In the genomic region with DNA sequence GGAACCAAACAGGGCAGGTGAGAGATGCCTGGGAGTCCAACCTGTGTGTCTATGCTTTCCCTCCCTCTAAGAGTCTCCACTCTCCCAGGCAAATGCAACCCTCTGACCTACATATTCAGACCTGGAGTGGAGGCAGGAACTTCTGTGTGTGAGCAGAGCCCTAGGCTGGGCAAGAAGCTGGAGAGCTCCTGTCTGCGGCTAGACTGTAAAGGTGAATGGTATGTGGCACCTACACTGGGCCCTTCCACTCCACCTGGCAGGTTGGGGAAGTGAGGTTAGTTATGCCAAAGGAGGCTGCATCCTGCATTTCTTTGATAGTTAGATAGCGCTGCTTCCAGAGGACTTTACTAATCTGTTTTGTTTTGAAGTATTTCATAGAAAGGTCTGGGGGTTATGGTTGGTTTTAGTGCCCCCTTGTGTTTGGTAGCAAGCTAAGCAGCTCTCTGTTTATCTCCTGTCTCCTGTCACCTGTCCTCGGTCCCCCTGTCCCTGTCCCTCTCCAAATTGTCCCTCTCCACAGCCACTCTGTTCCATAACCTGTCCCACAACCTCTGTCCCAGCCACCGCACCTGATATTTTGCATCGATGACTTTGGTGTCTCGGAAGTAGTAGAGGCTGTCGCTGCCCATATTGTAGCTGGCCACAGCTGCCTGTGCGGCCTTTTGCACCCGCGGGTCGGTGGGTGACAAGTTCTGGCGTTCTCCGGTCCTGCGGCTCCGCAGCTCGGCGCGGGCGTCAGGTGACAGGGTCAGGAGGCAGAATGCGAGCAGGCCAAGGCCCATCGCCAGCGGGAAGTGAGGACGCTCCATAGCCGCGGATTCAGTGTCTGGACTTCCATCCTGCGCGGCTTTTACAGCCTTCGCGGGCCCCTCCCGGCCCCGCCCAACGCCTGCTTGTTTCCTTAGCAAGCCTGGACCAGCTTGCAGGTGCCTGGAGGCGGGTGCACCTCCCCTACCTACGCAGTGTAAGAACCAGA, we compare ENCODE assay signal across 1 mouse cellular context.
TF ChIP-seq lines count a peak whose summit lies in the region.

No protein-coding gene starts in this region.

TF ChIP-seq in MEL, 35 proteins besides CTCF, POLR2A, EP300 and RAD21:
- TF ChIP-seq ZKSCAN1 (IDR thresholded peaks at IDR 0.05; ENCODE audit: low read depth, low read length) (no peak), GABPA (IDR thresholded peaks at IDR 0.05; ENCODE audit: low read depth, low read length) (no peak), NRF1 (IDR thresholded peaks at IDR 0.05; ENCODE audit: insufficient read depth, low read depth, low read length, poor library complexity, severe bottlenecking) (no peak), USF1 (IDR thresholded peaks at IDR 0.05; ENCODE audit: low read depth, low read length) (no peak), RCOR1 (IDR thresholded peaks at IDR 0.05; ENCODE audit: low read depth, low read length) (no peak), ZC3H11A (IDR thresholded peaks at IDR 0.05; ENCODE audit: low read depth, low read length) (peak; percentile 47), JUND (IDR thresholded peaks at IDR 0.05; ENCODE audit: low read depth, low read length) (no peak), SMC3 (IDR thresholded peaks at IDR 0.05; ENCODE audit: low read depth, low read length) (peak; percentile 66), SIN3A (IDR thresholded peaks at IDR 0.05; ENCODE audit: low read length) (0 out of 2 replicates have a peak, but pooled peaks have one; percentile 18), MYC (IDR thresholded peaks at IDR 0.05; ENCODE audit: low read depth, low read length) (no peak), ZMIZ1 (IDR thresholded peaks at IDR 0.05; ENCODE audit: low read depth, low read length) (no peak), MAFK (IDR thresholded peaks at IDR 0.05; ENCODE audit: borderline replicate concordance, low read depth, low read length) (no peak), TCF12 (IDR thresholded peaks at IDR 0.05; ENCODE audit: low read depth, low read length) (no peak), ZNF384 (IDR thresholded peaks at IDR 0.05; ENCODE audit: low read depth, low read length) (no peak), BHLHE40 (IDR thresholded peaks at IDR 0.05; ENCODE audit: borderline replicate concordance, low read depth, low read length) (no peak), MXI1 (IDR thresholded peaks at IDR 0.05; ENCODE audit: low read depth, low read length) (peak; percentile 37; the same call in 1 of the 2 replicates), E2F4 (IDR thresholded peaks at IDR 0.05; ENCODE audit: borderline replicate concordance, low read depth, low read length) (no peak), UBTF (IDR thresholded peaks at IDR 0.05; ENCODE audit: borderline replicate concordance, insufficient read depth, low read depth, low read length) (no peak), MEF2A (IDR thresholded peaks at IDR 0.05; ENCODE audit: extremely low read depth, insufficient replicate concordance, low read depth, low read length, poor library complexity, severe bottlenecking) (no peak), MYB (IDR thresholded peaks at IDR 0.05; ENCODE audit: low read depth, low read length) (no peak), TAL1 (IDR thresholded peaks at IDR 0.05; ENCODE audit: low read length) (no peak), CHD1 (IDR thresholded peaks at IDR 0.05; ENCODE audit: low read depth, low read length) (no peak), ELF1 (IDR thresholded peaks at IDR 0.05; ENCODE audit: low read depth, low read length) (no peak), NELFE (IDR thresholded peaks at IDR 0.05; ENCODE audit: low read depth, low read length) (no peak), POLR2AphosphoS2 (IDR thresholded peaks at IDR 0.05; ENCODE audit: low read length) (no peak), CHD2 (IDR thresholded peaks at IDR 0.05; ENCODE audit: low read length) (no peak), USF2 (IDR thresholded peaks at IDR 0.05; ENCODE audit: borderline replicate concordance in 1 of 2, insufficient read depth in 1 of 2, low read depth in 1 of 2, low read length in 2 of 2) (no peak)
